Mouse (Mus musculus): ENCODE measurements around the gene Wdr73.
"Not testable (repeated sequence)": the region's sequence is repeated elsewhere in the genome, so short reads cannot be mapped to it uniquely, and the experiment has no call there.

GRCm38 (mm10) chr7:80936617-80937303 lies 35.7 kb upstream of the Wdr73 start:
- not testable (repeated sequence) for TF ChIP-seq USF1 (IDR thresholded peaks at IDR 0.05; ENCODE audit: low read depth, low read length); EP300 (IDR thresholded peaks at IDR 0.05; ENCODE audit: low read depth in 1 of 2, low read length in 2 of 2); MAX (IDR thresholded peaks at IDR 0.05; ENCODE audit: low read length); CHD1 (IDR thresholded peaks at IDR 0.05; ENCODE audit: low read depth, low read length); CTCF (IDR thresholded peaks at IDR 0.05 in 2 of 3, conservative IDR thresholded peaks at IDR 0.05 in 1 of 3; ENCODE audit: control insufficient read depth in 1 of 3, insufficient read depth in 1 of 3, low read depth in 2 of 3, low read length in 3 of 3, poor library complexity in 1 of 3, severe bottlenecking in 1 of 3); MEF2A (IDR thresholded peaks at IDR 0.05; ENCODE audit: extremely low read depth, insufficient replicate concordance, low read depth, low read length, poor library complexity, severe bottlenecking); POLR2A (IDR thresholded peaks at IDR 0.05; ENCODE audit: control insufficient read depth in 1 of 2, insufficient read depth in 1 of 2, low read depth in 1 of 2, low read length in 2 of 2, poor library complexity in 1 of 2); MAFK (IDR thresholded peaks at IDR 0.05; ENCODE audit: borderline replicate concordance, low read depth, low read length); ELF1 (IDR thresholded peaks at IDR 0.05; ENCODE audit: low read depth, low read length); HCFC1 (IDR thresholded peaks at IDR 0.05; ENCODE audit: low read depth, low read length); RCOR1 (IDR thresholded peaks at IDR 0.05; ENCODE audit: low read depth, low read length); MAZ (IDR thresholded peaks at IDR 0.05; ENCODE audit: low read depth, low read length); CHD2 (IDR thresholded peaks at IDR 0.05; ENCODE audit: low read length); ZMIZ1 (IDR thresholded peaks at IDR 0.05; ENCODE audit: low read depth, low read length)
